Mouse (Mus musculus) embryonic fibroblast, embryonic 13.5 days (primary cell): ENCODE data around the gene Wdr27.

Experiments
- CTCF ChIP-seq: IDR thresholded peaks from 2 replicates; pipeline ENCODE4 v1.5.1; 2011; ENCODE audit warnings: mild to moderate bottlenecking, control low read depth, low read length, moderate library complexity, borderline replicate concordance; ENCODE audit not compliant: insufficient read depth
- POLR2A ChIP-seq: IDR thresholded peaks from 2 replicates; pipeline ENCODE4 v1.6.1; 2011; ENCODE audit warnings: low read depth, mild to moderate bottlenecking, control low read depth, low read length, moderate library complexity

- TF ChIP-seq CTCF (no peak), POLR2A (no peak)
These were observed 12.3 kb downstream of the Wdr27 start for GRCm38 (mm10) chr17:14930697-14931096.
